Mouse (Mus musculus): ENCODE measurements around the gene Serping1. TPM values are rescaled to one million over a fixed set of nuclear protein-coding genes. Genes with fewer than 3 reads are reported as not detected.

The Serping1 gene
- total RNA-seq, 1 experiment from 2014 or later: not detected

GRCm38 (mm10) chr2:84788316-84788715 is 13.1 kb upstream of the Serping1 start:
- no peak for ATAC-seq (ENCODE audit: extremely low read depth, insufficient number of reproducible peaks, low FRiP score, poor library complexity, severe bottlenecking)

- no peak for ATAC-seq (ENCODE audit: extremely low read depth, insufficient number of reproducible peaks, low FRiP score, poor library complexity, severe bottlenecking)
Measured at GRCm38 (mm10) chr2:84783840-84784566, 8.8 kb upstream of the Serping1 start.

GRCm38 (mm10) chr2:84783315-84783714 is 8.1 kb upstream of the Serping1 start:
- peak; percentile 35; the same call in 1 of the 2 replicates for ATAC-seq (ENCODE audit: extremely low read depth, insufficient number of reproducible peaks, low FRiP score, poor library complexity, severe bottlenecking)

- peak; percentile 59 for ATAC-seq (ENCODE audit: extremely low read depth, insufficient number of reproducible peaks, low FRiP score, poor library complexity, severe bottlenecking)
Measured at GRCm38 (mm10) chr2:84779210-84779609, 4.0 kb upstream of the Serping1 start.

- ATAC-seq (ENCODE audit: extremely low read depth, insufficient number of reproducible peaks, low FRiP score, poor library complexity, severe bottlenecking): no peak
Measured at GRCm38 (mm10) chr2:84777706-84778105, 2.5 kb upstream of the Serping1 start.

GRCm38 (mm10) chr2:84775665-84776064 is 421 bp upstream of the Serping1 start:
- ATAC-seq (ENCODE audit: extremely low read depth, insufficient number of reproducible peaks, low FRiP score, poor library complexity, severe bottlenecking): no peak

- ATAC-seq (ENCODE audit: extremely low read depth, insufficient number of reproducible peaks, low FRiP score, poor library complexity, severe bottlenecking): no peak
Measured at GRCm38 (mm10) chr2:84774751-84775150, 493 bp downstream of the Serping1 start.

GRCm38 (mm10) chr2:84773195-84773594 is 2.0 kb downstream of the Serping1 start:
- no peak for ATAC-seq (ENCODE audit: extremely low read depth, insufficient number of reproducible peaks, low FRiP score, poor library complexity, severe bottlenecking)

- no peak for ATAC-seq (ENCODE audit: extremely low read depth, insufficient number of reproducible peaks, low FRiP score, poor library complexity, severe bottlenecking)
Measured at GRCm38 (mm10) chr2:84772454-84772853, 2.8 kb downstream of the Serping1 start.

- ATAC-seq (ENCODE audit: extremely low read depth, insufficient number of reproducible peaks, low FRiP score, poor library complexity, severe bottlenecking): no peak
Measured at GRCm38 (mm10) chr2:84770501-84770900, 4.7 kb downstream of the Serping1 start.

GRCm38 (mm10) chr2:84762818-84763217 is 12.4 kb downstream of the Serping1 start:
- no peak for ATAC-seq (ENCODE audit: extremely low read depth, insufficient number of reproducible peaks, low FRiP score, poor library complexity, severe bottlenecking)

- ATAC-seq (ENCODE audit: extremely low read depth, insufficient number of reproducible peaks, low FRiP score, poor library complexity, severe bottlenecking): no peak
Measured at GRCm38 (mm10) chr2:84762295-84762694, 12.9 kb downstream of the Serping1 start.

GRCm38 (mm10) chr2:84761840-84762239 is 13.4 kb downstream of the Serping1 start:
- ATAC-seq (ENCODE audit: extremely low read depth, insufficient number of reproducible peaks, low FRiP score, poor library complexity, severe bottlenecking): no peak

- ATAC-seq (ENCODE audit: extremely low read depth, insufficient number of reproducible peaks, low FRiP score, poor library complexity, severe bottlenecking): no peak
Measured at GRCm38 (mm10) chr2:84761309-84761708, 13.9 kb downstream of the Serping1 start.

- ATAC-seq (ENCODE audit: extremely low read depth, insufficient number of reproducible peaks, low FRiP score, poor library complexity, severe bottlenecking): no peak
Measured at GRCm38 (mm10) chr2:84760777-84761176, 14.5 kb downstream of the Serping1 start.

- no peak for ATAC-seq (ENCODE audit: extremely low read depth, insufficient number of reproducible peaks, low FRiP score, poor library complexity, severe bottlenecking)
Measured at GRCm38 (mm10) chr2:84758542-84759127, 16.6 kb downstream of the Serping1 start.

- no peak for ATAC-seq (ENCODE audit: extremely low read depth, insufficient number of reproducible peaks, low FRiP score, poor library complexity, severe bottlenecking)
Measured at GRCm38 (mm10) chr2:84757026-84757682, 18.1 kb downstream of the Serping1 start.

GRCm38 (mm10) chr2:84756245-84756644 is 19.0 kb downstream of the Serping1 start:
- ATAC-seq (ENCODE audit: extremely low read depth, insufficient number of reproducible peaks, low FRiP score, poor library complexity, severe bottlenecking): no peak

GRCm38 (mm10) chr2:84750115-84750514 is 25.1 kb downstream of the Serping1 start:
- no peak for ATAC-seq (ENCODE audit: extremely low read depth, insufficient number of reproducible peaks, low FRiP score, poor library complexity, severe bottlenecking)

GRCm38 (mm10) chr2:84744126-84744525 is 31.1 kb downstream of the Serping1 start:
- ATAC-seq (ENCODE audit: extremely low read depth, insufficient number of reproducible peaks, low FRiP score, poor library complexity, severe bottlenecking): no peak
